In genomic region chr19:23910345-23910744, GRCm38 (mm10) we compare ENCODE assay signal across 26 mouse cellular contexts.
"Had no signal": no experiment of that assay in that cellular context is flagged by ENCODE, and none has a peak within 500 bp of the region (broad histone marks: within the 10 kb centered on the region; RNA-seq: fewer than 3 reads in every experiment).

No protein-coding gene starts in this region.

- H3K9ac ChIP-seq: heart, embryonic 13.5 days; heart, embryonic 15.5 days; hindbrain, embryonic 13.5 days; hindbrain, embryonic 15.5 days; kidney, embryonic 15.5 days; limb, embryonic 13.5 days; limb, embryonic 15.5 days; liver, embryonic 12.5 days had no signal

- H3K27me3 ChIP-seq: heart, embryonic 13.5 days; heart, embryonic 15.5 days; hindbrain, embryonic 13.5 days; hindbrain, embryonic 15.5 days; kidney, embryonic 15.5 days had no signal

- ATAC-seq: hindbrain, postnatal 0 days; intestine, embryonic 16.5 days; liver, embryonic 12.5 days had no signal

- H3K4me2 ChIP-seq: heart, embryonic 11.5 days; heart, embryonic 13.5 days; heart, embryonic 15.5 days; hindbrain, embryonic 13.5 days; hindbrain, embryonic 15.5 days; kidney, embryonic 15.5 days; limb, embryonic 13.5 days; limb, embryonic 15.5 days; liver, embryonic 12.5 days had no signal

- DNase-seq: gastrocnemius, postnatal 14 days; gastrocnemius, postnatal 36 days; heart, adult 11 months; heart, adult 2 months; heart, postnatal 14 days; heart, postnatal 36 days; kidney, adult 11 months; kidney, adult 2 months; kidney, adult 9 months; kidney, postnatal 14 days; kidney, postnatal 36 days; layer of hippocampus, adult 9-11 months; layer of hippocampus, postnatal 36 days; left cerebral cortex, postnatal 4 days had no signal

- H3K9me3 ChIP-seq: heart, embryonic 13.5 days; heart, embryonic 15.5 days; hindbrain, embryonic 13.5 days; hindbrain, embryonic 15.5 days; kidney, embryonic 15.5 days; limb, embryonic 13.5 days; limb, embryonic 15.5 days; liver, embryonic 12.5 days had no signal

- H3K4me3 ChIP-seq: heart, adult 2 months; heart, embryonic 13.5 days; heart, embryonic 15.5 days; hindbrain, embryonic 13.5 days; hindbrain, embryonic 15.5 days; kidney, embryonic 15.5 days; limb, embryonic 13.5 days; limb, embryonic 15.5 days; liver, embryonic 12.5 days had no signal

- H3K36me3 ChIP-seq: heart, embryonic 13.5 days; heart, embryonic 15.5 days; hindbrain, embryonic 15.5 days; kidney, embryonic 15.5 days; limb, embryonic 13.5 days; limb, embryonic 15.5 days; liver, embryonic 12.5 days had no signal

- H3K27ac ChIP-seq: heart, adult 2 months; heart, embryonic 13.5 days; heart, embryonic 15.5 days; hindbrain, embryonic 13.5 days; hindbrain, embryonic 15.5 days; hindbrain, postnatal 0 days; kidney, embryonic 15.5 days; kidney, postnatal 0 days; limb, embryonic 13.5 days; limb, embryonic 15.5 days; liver, embryonic 12.5 days had no signal

- H3K4me1 ChIP-seq: kidney, embryonic 15.5 days; limb, embryonic 13.5 days; limb, embryonic 15.5 days; liver, embryonic 12.5 days had no signal
